Mouse (Mus musculus) ES-Bruce4 (cell line): ENCODE data around the gene C1qa. TPM values are rescaled to one million over a fixed set of nuclear protein-coding genes. Genes with fewer than 3 reads are reported as not detected.

Experiments
- H3K27ac ChIP-seq: 2 replicates; pipeline ENCODE4 v1.5.1; 2012; ENCODE audit warnings: low read length, inconsistent platforms; ENCODE audit not compliant: insufficient read depth
- H3K27me3 ChIP-seq: 2 replicates; pipeline ENCODE4 v1.6.1; 2012; ENCODE audit warnings: mild to moderate bottlenecking, low read length, inconsistent platforms; ENCODE audit not compliant: control insufficient read depth, poor library complexity, insufficient read depth, severe bottlenecking
- H3K36me3 ChIP-seq: 2 replicates; pipeline ENCODE4 v1.6.1; 2012; ENCODE audit warnings: inconsistent platforms, mild to moderate bottlenecking, low read length, moderate library complexity; ENCODE audit not compliant: control insufficient read depth, poor library complexity, insufficient read depth, severe bottlenecking
- H3K4me1 ChIP-seq: one replicate; pipeline ENCODE4 v1.8.1; 2011; ENCODE audit warnings: low read length; ENCODE audit not compliant: control insufficient read depth, insufficient read depth
- H3K4me3 ChIP-seq: 2 replicates; pipeline ENCODE4 v1.5.1; 2011; ENCODE audit warnings: low read depth, mild to moderate bottlenecking, low read length
- H3K9ac ChIP-seq: 2 replicates; pipeline ENCODE4 v1.6.1; 2012; ENCODE audit warnings: low read depth, mild to moderate bottlenecking, inconsistent platforms; ENCODE audit not compliant: poor library complexity, severe bottlenecking
- H3K9me3 ChIP-seq: replicated peaks from 2 replicates; pipeline ENCODE4 v1.6.1; 2012; ENCODE audit warnings: mild to moderate bottlenecking, low read length, inconsistent platforms; ENCODE audit not compliant: control insufficient read depth, poor library complexity, insufficient read depth, severe bottlenecking
- CTCF ChIP-seq: IDR thresholded peaks from one replicate; pipeline ENCODE4 v1.8.1; 2011; ENCODE audit warnings: low read depth, low read length
- EP300 ChIP-seq: IDR thresholded peaks from 2 replicates; pipeline ENCODE4 v1.6.1; 2011; ENCODE audit warnings: low read depth, low read length; ENCODE audit not compliant: insufficient read depth
- POLR2A ChIP-seq: IDR thresholded peaks from one replicate; pipeline ENCODE4 v1.8.1; 2011; ENCODE audit warnings: low read length; ENCODE audit not compliant: insufficient read depth
- polyA plus RNA-seq: library from polyadenylated mRNA; stranded (reverse); fragments of >200 nt; gene quantifications from 2 replicates; pipeline ENCODE4 v1.2.4, GENCODE M21; 2011; ENCODE audit warnings: low read depth; ENCODE audit not compliant: missing spikeins, insufficient read depth, insufficient read length

C1qa gene
- polyA plus RNA-seq, 1 experiment = not detected

GRCm38 (mm10) chr4:136891115-136891514, 7.5 kb downstream of the C1qa start:
- Histone ChIP-seq H3K4me1 (peaks cover 4% of the 10 kb centered on the region), H3K36me3 (no peaks in the 10 kb centered on the region), H3K9me3 (no peaks in the 10 kb centered on the region), H3K4me3 (no peak overlapping the region), H3K9ac (no peak overlapping the region), H3K27ac (no peak overlapping the region), H3K27me3 (no peaks in the 10 kb centered on the region)
- no peak for TF ChIP-seq POLR2A
- TF ChIP-seq EP300 = no peak
- no peak for TF ChIP-seq CTCF

GRCm38 (mm10) chr4:136889981-136890380, 8.6 kb downstream of the C1qa start:
- Histone ChIP-seq H3K4me1 (peaks cover 4% of the 10 kb centered on the region), H3K9me3 (no peaks in the 10 kb centered on the region), H3K4me3 (no peak overlapping the region), H3K27me3 (no peaks in the 10 kb centered on the region), H3K27ac (no peak overlapping the region), H3K9ac (no peak overlapping the region), H3K36me3 (no peaks in the 10 kb centered on the region)
- TF ChIP-seq CTCF = no peak
- no peak for TF ChIP-seq POLR2A
- TF ChIP-seq EP300 = no peak

GRCm38 (mm10) chr4:136887714-136888113, 10.9 kb downstream of the C1qa start:
- H3K4me3 ChIP-seq = no peak overlapping the region
- no peaks in the 10 kb centered on the region for H3K36me3 ChIP-seq
- H3K27ac ChIP-seq = no peak overlapping the region
- no peaks in the 10 kb centered on the region for H3K4me1 ChIP-seq
- no peaks in the 10 kb centered on the region for H3K9me3 ChIP-seq
- no peaks in the 10 kb centered on the region for H3K27me3 ChIP-seq
- H3K9ac ChIP-seq = no peak overlapping the region
- TF ChIP-seq EP300 = no peak

DNA sequence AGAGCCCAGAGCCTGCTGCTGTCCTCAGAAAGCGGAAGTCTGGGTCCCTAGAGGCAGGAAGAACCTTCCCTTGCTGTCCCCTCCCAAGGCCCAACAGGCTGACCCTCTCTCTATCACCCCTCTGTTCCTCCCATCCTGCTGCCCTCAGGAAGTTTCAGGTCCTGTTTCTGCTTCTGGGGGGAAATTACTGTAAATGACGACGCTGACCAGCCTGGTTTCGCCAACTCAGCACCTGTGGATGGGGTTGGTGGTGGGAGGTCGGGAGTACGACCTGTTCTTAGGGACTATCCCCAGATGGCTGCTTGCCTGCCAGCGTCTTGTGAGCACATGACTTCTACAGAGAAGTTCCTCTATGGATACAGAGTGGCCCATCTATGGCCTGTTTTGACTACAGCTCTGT, 12.5 kb downstream of the C1qa start, which contains the start of gene C1qb:
Gene C1qb, minus strand, starts transcription at position 87 of the 400 bp plus-strand sequence.
- Histone ChIP-seq H3K36me3 (no peaks in the 10 kb centered on the region), H3K27me3 (no peaks in the 10 kb centered on the region), H3K27ac (no peak within 1 kb of the TSS), H3K9ac (no peak within 1 kb of the TSS), H3K4me3 (no peak within 1 kb of the TSS), H3K4me1 (no peaks in the 10 kb centered on the region), H3K9me3 (no peaks in the 10 kb centered on the region)
- TF ChIP-seq CTCF (no peak), EP300 (no peak), POLR2A (no peak)

DNA sequence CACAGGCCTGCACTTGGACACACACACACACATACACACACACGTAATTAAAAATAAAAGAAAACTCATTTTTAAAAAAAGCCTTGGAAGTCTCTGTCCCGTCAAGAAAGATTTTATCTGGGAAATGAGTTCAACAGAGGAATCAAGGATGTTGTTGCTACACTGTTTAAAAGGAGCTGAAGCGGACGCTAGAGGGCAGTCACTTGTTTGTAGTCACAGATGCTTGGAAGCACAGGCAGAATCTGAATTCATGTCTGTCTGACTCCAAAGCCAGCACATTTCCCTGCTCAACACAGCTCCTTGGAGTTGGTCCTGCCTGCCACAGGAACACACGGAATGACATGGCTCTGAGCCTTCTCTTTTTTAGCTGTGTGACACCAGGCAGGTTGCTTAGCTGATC, 20.0 kb downstream of the C1qa start:
- Histone ChIP-seq H3K9me3 (no peaks in the 10 kb centered on the region), H3K4me3 (no peak overlapping the region), H3K36me3 (no peaks in the 10 kb centered on the region), H3K27me3 (no peaks in the 10 kb centered on the region), H3K9ac (no peak overlapping the region), H3K4me1 (no peaks in the 10 kb centered on the region), H3K27ac (no peak overlapping the region; the same call in 1 of the 2 replicates)
- TF ChIP-seq POLR2A (no peak), CTCF (no peak), EP300 (no peak)

DNA sequence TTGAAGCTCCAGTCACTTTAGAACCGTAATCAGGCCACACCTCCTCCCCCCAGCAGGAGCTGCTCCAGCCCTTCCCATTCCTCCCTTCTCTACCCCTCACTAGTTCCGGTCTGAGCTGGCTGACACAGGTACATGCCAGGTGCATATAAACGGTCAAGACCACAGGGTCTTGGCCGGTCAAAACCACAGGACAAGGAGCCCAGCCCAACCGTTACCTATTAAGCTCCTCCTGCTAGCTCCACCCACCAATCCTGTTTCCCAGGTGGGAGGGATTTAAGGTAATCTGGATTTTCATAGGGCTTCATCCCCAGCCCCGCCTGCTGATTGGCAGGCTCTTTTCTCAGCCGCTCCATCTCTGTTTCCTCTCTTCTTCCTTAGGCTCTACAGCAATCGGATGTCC, 20.4 kb downstream of the C1qa start:
- TF ChIP-seq EP300 = peak; percentile 79
- no peak for TF ChIP-seq CTCF
- no peak for TF ChIP-seq POLR2A
- Histone ChIP-seq H3K36me3 (no peaks in the 10 kb centered on the region), H3K27me3 (no peaks in the 10 kb centered on the region), H3K27ac (no peak overlapping the region), H3K9ac (no peak overlapping the region), H3K4me3 (peak overlapping the region; percentile 18), H3K4me1 (no peaks in the 10 kb centered on the region), H3K9me3 (no peaks in the 10 kb centered on the region)
